Mouse (Mus musculus) liver, embryonic 11.5 days (tissue): ENCODE data around the gene Rab37. TPM values are rescaled to one million over a fixed set of nuclear protein-coding genes. Genes with fewer than 3 reads are reported as not detected.

Source experiments
- ATAC-seq: fragments of 200-750 bp; cut with Nextera tagmentation; replicated peaks from 2 replicates; pipeline ENCODE4 v1.8.0; 2017; ENCODE audit warnings: moderate number of reproducible peaks, mild to moderate bottlenecking, moderate TSS enrichment, moderate library complexity; ENCODE audit not compliant: low FRiP score
- DNase-seq: peaks from one replicate; pipeline ENCODE4 v3.0.0-alpha.2; 2017; ENCODE audit warnings: low spot score
- H3K27ac ChIP-seq: fragments of 300-500 bp; sonication (generic); 2 replicates; pipeline ENCODE4 v1.5.1; 2014; ENCODE audit warnings: mild to moderate bottlenecking, low read depth, low read length, control low read depth
- H3K27me3 ChIP-seq: fragments of 300-500 bp; sonication (generic); replicated peaks from 2 replicates; pipeline ENCODE4 v1.6.1; 2014; ENCODE audit warnings: low read length, mixed read lengths; ENCODE audit not compliant: control insufficient read depth, insufficient read depth
- H3K36me3 ChIP-seq: fragments of 300-500 bp; sonication (generic); 2 replicates; pipeline ENCODE4 v1.6.1; 2014; ENCODE audit warnings: mild to moderate bottlenecking, low read length, moderate library complexity, mixed read lengths; ENCODE audit not compliant: control insufficient read depth, insufficient read depth
- H3K4me1 ChIP-seq: fragments of 300-500 bp; sonication (generic); replicated peaks from 2 replicates; pipeline ENCODE4 v1.6.1; 2014; ENCODE audit warnings: low read length, mixed read lengths; ENCODE audit not compliant: control insufficient read depth, insufficient read depth
- H3K4me2 ChIP-seq: fragments of 300-500 bp; sonication (generic); 2 replicates; pipeline ENCODE4 v1.6.1; 2014; ENCODE audit warnings: mild to moderate bottlenecking, control low read depth, moderate library complexity
- H3K4me3 ChIP-seq: fragments of 300-500 bp; sonication (generic); 2 replicates; pipeline ENCODE4 v1.5.1; 2014; ENCODE audit warnings: low read depth, low read length, control low read depth
- H3K9ac ChIP-seq: fragments of 300-500 bp; sonication (generic); 2 replicates; pipeline ENCODE4 v1.6.1; 2014; ENCODE audit warnings: low read depth, low read length, control low read depth
- H3K9me3 ChIP-seq: fragments of 300-500 bp; sonication (generic); 2 replicates; pipeline ENCODE4 v1.6.1; 2016; ENCODE audit warnings: low read length, inconsistent platforms, mixed read lengths; ENCODE audit not compliant: control insufficient read depth
- WGBS: fragments of 180-500 bp; shearing (Covaris S2); extraction: QIAGEN DNeasy Blood & Tissue Kit; methylation state at CpG from one replicate; pipeline ENCODE4 v1.1.7; 2014; 5-methylcytosine and 5-hydroxymethylcytosine counted together
- polyA plus RNA-seq: library from polyadenylated mRNA; unstranded; fragments of >200 nt; fragmentation: Nextera tagmentation; extraction: Ambion mirVana; gene quantifications from 2 replicates; pipeline ENCODE4 v1.2.1, GENCODE M21; 2014

The Rab37 gene
- polyA plus RNA-seq, 1 experiment from 2014 or later: 6.3 TPM

GRCm38 (mm10) chr11:115098203-115098932, 7.1 kb downstream of the Rab37 start:
- no peak overlapping the region for H3K4me2 ChIP-seq
- 48% methylated on average over 10 of the region's 10 CpGs for WGBS
- H3K36me3 ChIP-seq: no peaks in the 10 kb centered on the region
- DNase-seq: no peak
- H3K9ac ChIP-seq: no peak overlapping the region
- no peaks in the 10 kb centered on the region for H3K27me3 ChIP-seq
- no peak overlapping the region for H3K27ac ChIP-seq
- H3K4me1 ChIP-seq: no peaks in the 10 kb centered on the region
- no peak overlapping the region for H3K4me3 ChIP-seq
- peaks cover 2% of the 10 kb centered on the region; the same call in 1 of the 2 replicates for H3K9me3 ChIP-seq
- no peak for ATAC-seq

- Histone ChIP-seq H3K9ac (no peak overlapping the region), H3K36me3 (no peaks in the 10 kb centered on the region), H3K27ac (no peak overlapping the region), H3K27me3 (no peaks in the 10 kb centered on the region), H3K9me3 (no peaks in the 10 kb centered on the region), H3K4me3 (no peak overlapping the region), H3K4me2 (no peak overlapping the region), H3K4me1 (no peaks in the 10 kb centered on the region)
- 48% methylated on average over 16 of the region's 16 CpGs for WGBS
- ATAC-seq: no peak
- no peak for DNase-seq
Measured at GRCm38 (mm10) chr11:115099241-115099840, 8.1 kb downstream of the Rab37 start.

GRCm38 (mm10) chr11:115100032-115100621, 8.9 kb downstream of the Rab37 start:
- Histone ChIP-seq H3K27ac (no peak overlapping the region), H3K9ac (no peak overlapping the region), H3K4me1 (no peaks in the 10 kb centered on the region), H3K4me2 (no peak overlapping the region), H3K9me3 (no peaks in the 10 kb centered on the region), H3K4me3 (no peak overlapping the region), H3K36me3 (no peaks in the 10 kb centered on the region), H3K27me3 (no peaks in the 10 kb centered on the region)
- ATAC-seq (no peak), DNase-seq (no peak)
- WGBS: 67% methylated on average over 5 of the region's 5 CpGs

- Histone ChIP-seq H3K4me3 (no peak overlapping the region), H3K9me3 (no peaks in the 10 kb centered on the region), H3K27ac (no peak overlapping the region), H3K4me1 (no peaks in the 10 kb centered on the region), H3K4me2 (no peak overlapping the region), H3K36me3 (no peaks in the 10 kb centered on the region), H3K27me3 (no peaks in the 10 kb centered on the region), H3K9ac (no peak overlapping the region)
- DNase-seq (no peak), ATAC-seq (no peak)
- 69% methylated on average over 7 of the region's 7 CpGs for WGBS
Measured at GRCm38 (mm10) chr11:115100741-115101140, 9.5 kb downstream of the Rab37 start.

GRCm38 (mm10) chr11:115101615-115102051, 10.4 kb downstream of the Rab37 start:
- DNase-seq (no peak), ATAC-seq (no peak)
- Histone ChIP-seq H3K9me3 (no peaks in the 10 kb centered on the region), H3K27me3 (no peaks in the 10 kb centered on the region), H3K4me2 (no peak overlapping the region), H3K4me1 (no peaks in the 10 kb centered on the region), H3K4me3 (no peak overlapping the region), H3K36me3 (no peaks in the 10 kb centered on the region), H3K9ac (no peak overlapping the region), H3K27ac (no peak overlapping the region)
- 61% methylated on average over 6 of the region's 6 CpGs for WGBS

- ATAC-seq (no peak), DNase-seq (no peak)
- Histone ChIP-seq H3K9me3 (no peaks in the 10 kb centered on the region), H3K9ac (no peak overlapping the region), H3K27me3 (no peaks in the 10 kb centered on the region), H3K4me2 (no peak overlapping the region), H3K4me1 (no peaks in the 10 kb centered on the region), H3K4me3 (no peak overlapping the region), H3K27ac (no peak overlapping the region), H3K36me3 (no peaks in the 10 kb centered on the region)
- 96% methylated on average over 9 of the region's 9 CpGs for WGBS
Measured at GRCm38 (mm10) chr11:115102116-115102515, 10.9 kb downstream of the Rab37 start.

- Histone ChIP-seq H3K4me1 (no peaks in the 10 kb centered on the region), H3K9me3 (no peaks in the 10 kb centered on the region), H3K27ac (no peak overlapping the region), H3K9ac (no peak overlapping the region), H3K4me3 (no peak overlapping the region), H3K4me2 (no peak overlapping the region), H3K36me3 (no peaks in the 10 kb centered on the region), H3K27me3 (no peaks in the 10 kb centered on the region)
- ATAC-seq (no peak), DNase-seq (no peak)
- 82% methylated on average over 25 of the region's 25 CpGs for WGBS
Measured at GRCm38 (mm10) chr11:115103470-115104413, 12.5 kb downstream of the Rab37 start.

- Histone ChIP-seq H3K9ac (no peak overlapping the region), H3K27me3 (no peaks in the 10 kb centered on the region), H3K4me1 (no peaks in the 10 kb centered on the region), H3K4me3 (no peak overlapping the region), H3K9me3 (no peaks in the 10 kb centered on the region), H3K4me2 (no peak overlapping the region), H3K27ac (no peak overlapping the region), H3K36me3 (no peaks in the 10 kb centered on the region)
- DNase-seq: no peak
- WGBS: 72% methylated on average over 8 of the region's 8 CpGs
- no peak for ATAC-seq
Measured at GRCm38 (mm10) chr11:115104769-115105563, 13.7 kb downstream of the Rab37 start.
